Mouse (Mus musculus): ENCODE results near the gene Olfr330. TPM values are rescaled to one million over a fixed set of nuclear protein-coding genes. Genes with fewer than 3 reads are reported as not detected.
"Not testable (repeated sequence)": the region's sequence is repeated elsewhere in the genome, so short reads cannot be mapped to it uniquely, and the experiment has no call there.

Olfr330 gene
- not detected in 2 replicates for polyA plus RNA-seq (2015; fragmentation: Nextera tagmentation; extraction: Ambion mirVana)

- H3K36me3 ChIP-seq; H3K9me3 ChIP-seq; ATAC-seq (ENCODE audit: low FRiP score): not testable (repeated sequence)
These were observed at the start of gene Olfr330 for GRCm38 (mm10) chr11:58534736-58535135. Olfr330 (minus strand) TSS chr11:58534836.

GRCm38 (mm10) chr11:58578636-58579035 lies 44.0 kb upstream of the Olfr330 start:
- Histone ChIP-seq H3K4me3 (no peak overlapping the region), H3K27ac (no peak overlapping the region), H3K9ac (no peak overlapping the region), H3K27me3 (no peaks in the 10 kb centered on the region), H3K4me1 (replicated peaks) (no peaks in the 10 kb centered on the region), H3K9me3 (no peaks in the 10 kb centered on the region), H3K36me3 (no peaks in the 10 kb centered on the region), H3K4me2 (no peak overlapping the region)
- ATAC-seq (ENCODE audit: low FRiP score), result no peak
- 81% methylated on average over 8 of the region's 8 CpGs for WGBS

More at GRCm38 (mm10) chr11:58534736-58535135, at the start of gene Olfr330:
- not testable (repeated sequence) for H3K4me3 ChIP-seq; H3K27me3 ChIP-seq; H3K9ac ChIP-seq; H3K4me2 ChIP-seq; H3K27ac ChIP-seq; H3K4me1 ChIP-seq (replicated peaks)

- Histone ChIP-seq H3K4me1 (replicated peaks) (no peaks in the 10 kb centered on the region), H3K27ac (no peak within 1 kb of the TSS), H3K9me3 (no peaks in the 10 kb centered on the region), H3K36me3 (no peaks in the 10 kb centered on the region), H3K4me3 (no peak within 1 kb of the TSS), H3K4me2 (no peak within 1 kb of the TSS), H3K27me3 (no peaks in the 10 kb centered on the region), H3K9ac (no peak within 1 kb of the TSS)
- no peak for ATAC-seq (ENCODE audit: low FRiP score)
- 80% methylated on average over 1 of the region's 1 CpGs for whole genome bisulfite sequencing
These were observed 42.8 kb upstream of the Olfr330 start, which contains the start of gene Olfr325 for GRCm38 (mm10) chr11:58577430-58577829. Olfr325 (plus strand) TSS chr11:58577730.

- Histone ChIP-seq H3K4me1 (replicated peaks) (no peaks in the 10 kb centered on the region), H3K27me3 (no peaks in the 10 kb centered on the region), H3K27ac (no peak within 1 kb of the TSS), H3K36me3 (no peaks in the 10 kb centered on the region), H3K9ac (no peak within 1 kb of the TSS), H3K4me2 (no peak within 1 kb of the TSS), H3K4me3 (no peak within 1 kb of the TSS), H3K9me3 (no peaks in the 10 kb centered on the region)
- 79% methylated on average over 5 of the region's 5 CpGs for WGBS
- no peak for ATAC-seq (ENCODE audit: low FRiP score)
These were observed 35.8 kb upstream of the Olfr330 start, which contains the start of gene Olfr224 for GRCm38 (mm10) chr11:58570405-58570804. Olfr224 (minus strand) TSS chr11:58570553.

GRCm38 (mm10) chr11:58555536-58555935 lies 20.9 kb upstream of the Olfr330 start, which contains the start of gene Olfr328:
Olfr328 (minus strand) TSS chr11:58555636.
- 86% methylated on average over 1 of the region's 1 CpGs for WGBS
- no peaks in the 10 kb centered on the region for H3K4me1 ChIP-seq (replicated peaks)
- no peaks in the 10 kb centered on the region for H3K27me3 ChIP-seq
- no peak for ATAC-seq (ENCODE audit: low FRiP score)
- H3K9ac ChIP-seq, result no peak within 1 kb of the TSS
- H3K27ac ChIP-seq, result no peak within 1 kb of the TSS
- no peaks in the 10 kb centered on the region for H3K9me3 ChIP-seq
- H3K4me2 ChIP-seq, result no peak within 1 kb of the TSS
- H3K4me3 ChIP-seq, result no peak within 1 kb of the TSS
- no peaks in the 10 kb centered on the region for H3K36me3 ChIP-seq

GRCm38 (mm10) chr11:58546322-58546721 lies 11.7 kb upstream of the Olfr330 start, which contains the start of gene Olfr329-ps:
Olfr329-ps (minus strand) TSS chr11:58546422.
- WGBS, result 89% methylated on average over 5 of the region's 5 CpGs
- Histone ChIP-seq H3K9ac (no peak within 1 kb of the TSS), H3K36me3 (no peaks in the 10 kb centered on the region)

GRCm38 (mm10) chr11:58519756-58520155 lies 14.9 kb downstream of the Olfr330 start:
- not testable (repeated sequence) for H3K36me3 ChIP-seq; ATAC-seq (ENCODE audit: low FRiP score); H3K9me3 ChIP-seq; H3K4me3 ChIP-seq; H3K4me2 ChIP-seq; H3K9ac ChIP-seq; H3K27me3 ChIP-seq; H3K27ac ChIP-seq; H3K4me1 ChIP-seq (replicated peaks)
- 94% methylated on average over 7 of the region's 9 CpGs for WGBS

More at GRCm38 (mm10) chr11:58546322-58546721, 11.7 kb upstream of the Olfr330 start, which contains the start of gene Olfr329-ps:
- ATAC-seq (ENCODE audit: low FRiP score), result no peak
- H3K4me3 ChIP-seq, result no peak within 1 kb of the TSS
- no peak within 1 kb of the TSS for H3K27ac ChIP-seq
- no peaks in the 10 kb centered on the region for H3K27me3 ChIP-seq
- no peaks in the 10 kb centered on the region for H3K9me3 ChIP-seq
- H3K4me2 ChIP-seq, result no peak within 1 kb of the TSS
- no peaks in the 10 kb centered on the region for H3K4me1 ChIP-seq (replicated peaks)

GRCm38 (mm10) chr11:58518916-58519315 lies 15.7 kb downstream of the Olfr330 start:
- H3K36me3 ChIP-seq; H3K4me3 ChIP-seq; H3K9me3 ChIP-seq; H3K4me1 ChIP-seq (replicated peaks); H3K27ac ChIP-seq; H3K9ac ChIP-seq; ATAC-seq (ENCODE audit: low FRiP score); H3K27me3 ChIP-seq; H3K4me2 ChIP-seq: not testable (repeated sequence)
- WGBS, result 91% methylated on average over 18 of the region's 18 CpGs

- 88% methylated on average over 19 of the region's 19 CpGs for WGBS
- H3K9me3 ChIP-seq; H3K27ac ChIP-seq; H3K4me1 ChIP-seq (replicated peaks); H3K4me3 ChIP-seq; H3K36me3 ChIP-seq; H3K27me3 ChIP-seq; ATAC-seq (ENCODE audit: low FRiP score); H3K9ac ChIP-seq; H3K4me2 ChIP-seq: not testable (repeated sequence)
These were observed 25.6 kb downstream of the Olfr330 start for GRCm38 (mm10) chr11:58509058-58509457.

- not testable (repeated sequence) for H3K9ac ChIP-seq; H3K27me3 ChIP-seq; H3K9me3 ChIP-seq; H3K36me3 ChIP-seq; H3K4me1 ChIP-seq (replicated peaks); H3K4me2 ChIP-seq; H3K27ac ChIP-seq; ATAC-seq (ENCODE audit: low FRiP score); H3K4me3 ChIP-seq
These were observed 32.2 kb downstream of the Olfr330 start, which contains the start of gene Olfr331 for GRCm38 (mm10) chr11:58502472-58502871. Olfr331 (minus strand) TSS chr11:58502572.

- no peak for ATAC-seq (ENCODE audit: low FRiP score)
- H3K4me2 ChIP-seq, result no peak overlapping the region
- no peaks in the 10 kb centered on the region for H3K4me1 ChIP-seq (replicated peaks)
- H3K27me3 ChIP-seq, result no peaks in the 10 kb centered on the region
- H3K27ac ChIP-seq, result no peak overlapping the region
- no peaks in the 10 kb centered on the region for H3K36me3 ChIP-seq
- no peaks in the 10 kb centered on the region for H3K9me3 ChIP-seq
- H3K9ac ChIP-seq, result no peak overlapping the region
- no peak overlapping the region for H3K4me3 ChIP-seq
- WGBS, result 60% methylated on average over 3 of the region's 3 CpGs
These were observed 35.3 kb downstream of the Olfr330 start for GRCm38 (mm10) chr11:58499290-58499689.

GRCm38 (mm10) chr11:58498761-58499160 lies 35.9 kb downstream of the Olfr330 start:
- H3K9me3 ChIP-seq, result no peaks in the 10 kb centered on the region
- no peak overlapping the region for H3K4me3 ChIP-seq
- H3K4me1 ChIP-seq (replicated peaks), result no peaks in the 10 kb centered on the region
- no peak overlapping the region for H3K4me2 ChIP-seq
- H3K9ac ChIP-seq, result no peak overlapping the region
- no peak overlapping the region for H3K27ac ChIP-seq
- ATAC-seq (ENCODE audit: low FRiP score), result no peak
- H3K27me3 ChIP-seq, result no peaks in the 10 kb centered on the region
- H3K36me3 ChIP-seq, result no peaks in the 10 kb centered on the region
- WGBS, result 87% methylated on average over 9 of the region's 9 CpGs

GRCm38 (mm10) chr11:58492455-58492854 lies 42.2 kb downstream of the Olfr330 start, which contains the start of gene Olfr332:
Olfr332 (minus strand) TSS chr11:58492555.
- Histone ChIP-seq H3K4me3 (no peak within 1 kb of the TSS), H3K4me1 (replicated peaks) (no peaks in the 10 kb centered on the region), H3K9me3 (no peaks in the 10 kb centered on the region), H3K9ac (no peak within 1 kb of the TSS), H3K36me3 (no peaks in the 10 kb centered on the region), H3K27ac (no peak within 1 kb of the TSS), H3K4me2 (no peak within 1 kb of the TSS), H3K27me3 (no peaks in the 10 kb centered on the region)
- no peak for ATAC-seq (ENCODE audit: low FRiP score)
- WGBS, result 79% methylated on average over 2 of the region's 2 CpGs

All from hindbrain, embryonic 13.5 days (tissue).